Mouse (Mus musculus): ENCODE measurements around the gene H2afy. TPM values are rescaled to one million over a fixed set of nuclear protein-coding genes. Genes with fewer than 3 reads are reported as not detected.

H2afy gene
- polyA plus RNA-seq, 1 experiment from 2014 or later, result 150 TPM

GRCm38 (mm10) chr13:56134031-56134430 lies 2.1 kb downstream of the H2afy start:
- Histone ChIP-seq H3K9ac (ENCODE audit: low read length) (peak overlapping the region; percentile 98), H3K4me2 (replicated peaks; ENCODE audit: low read depth) (peak overlapping the region; percentile 93), H3K4me3 (ENCODE audit: low read depth, low read length) (peak overlapping the region; percentile 96), H3K27me3 (ENCODE audit: control insufficient read depth, insufficient read depth, low read length) (no peaks in the 10 kb centered on the region), H3K9me3 (ENCODE audit: control insufficient read depth, low read length) (no peaks in the 10 kb centered on the region), H3K27ac (replicated peaks) (no peak overlapping the region; the same call in 1 of the 2 replicates), H3K4me1 (replicated peaks; ENCODE audit: control insufficient read depth, insufficient read depth) (peaks cover 12% of the 10 kb centered on the region; the same call in 1 of the 2 replicates), H3K36me3 (ENCODE audit: control insufficient read depth, insufficient read depth, low read length) (no peaks in the 10 kb centered on the region)
- DNase-seq (ENCODE audit: low spot score), result no peak
- 36% methylated on average over 5 of the region's 5 CpGs for WGBS
- TF ChIP-seq CTCF (IDR thresholded peaks at IDR 0.05; ENCODE audit: low read depth), result no peak
- TF ChIP-seq EP300 (optimal IDR thresholded peaks at IDR 0.05), result no peak
- ATAC-seq (ENCODE audit: low FRiP score, low TSS enrichment), result no peak

GRCm38 (mm10) chr13:56132941-56133340 lies 3.2 kb downstream of the H2afy start:
- WGBS, result 65% methylated on average over 7 of the region's 7 CpGs
- no peak for ATAC-seq (ENCODE audit: low FRiP score, low TSS enrichment)

GRCm38 (mm10) chr13:56132326-56132936 lies 3.7 kb downstream of the H2afy start:
- DNase-seq (ENCODE audit: low spot score) (no peak), ATAC-seq (ENCODE audit: low FRiP score, low TSS enrichment) (no peak)
- no peak for TF ChIP-seq CTCF (IDR thresholded peaks at IDR 0.05; ENCODE audit: low read depth)
- Histone ChIP-seq H3K9me3 (ENCODE audit: control insufficient read depth, low read length) (no peaks in the 10 kb centered on the region), H3K9ac (ENCODE audit: low read length) (no peak overlapping the region), H3K27me3 (ENCODE audit: control insufficient read depth, insufficient read depth, low read length) (no peaks in the 10 kb centered on the region), H3K4me1 (replicated peaks; ENCODE audit: control insufficient read depth, insufficient read depth) (peaks cover 12% of the 10 kb centered on the region; the same call in 1 of the 2 replicates), H3K4me2 (replicated peaks; ENCODE audit: low read depth) (no peak overlapping the region), H3K4me3 (ENCODE audit: low read depth, low read length) (no peak overlapping the region), H3K27ac (replicated peaks) (no peak overlapping the region), H3K36me3 (ENCODE audit: control insufficient read depth, insufficient read depth, low read length) (peaks cover 3% of the 10 kb centered on the region; the same call in 1 of the 2 replicates)
- WGBS, result 58% methylated on average over 11 of the region's 11 CpGs

More at GRCm38 (mm10) chr13:56132941-56133340, 3.2 kb downstream of the H2afy start:
- peaks cover 12% of the 10 kb centered on the region; the same call in 1 of the 2 replicates for H3K4me1 ChIP-seq (replicated peaks; ENCODE audit: control insufficient read depth, insufficient read depth)
- no peaks in the 10 kb centered on the region for H3K36me3 ChIP-seq (ENCODE audit: control insufficient read depth, insufficient read depth, low read length)
- no peak for DNase-seq (ENCODE audit: low spot score)
- H3K27me3 ChIP-seq (ENCODE audit: control insufficient read depth, insufficient read depth, low read length), result no peaks in the 10 kb centered on the region
- no peak overlapping the region for H3K9ac ChIP-seq (ENCODE audit: low read length)
- no peak overlapping the region for H3K4me3 ChIP-seq (ENCODE audit: low read depth, low read length)
- no peak overlapping the region for H3K4me2 ChIP-seq (replicated peaks; ENCODE audit: low read depth)
- H3K9me3 ChIP-seq (ENCODE audit: control insufficient read depth, low read length), result no peaks in the 10 kb centered on the region
- H3K27ac ChIP-seq (replicated peaks), result no peak overlapping the region
- TF ChIP-seq CTCF (IDR thresholded peaks at IDR 0.05; ENCODE audit: low read depth) (no peak), EP300 (optimal IDR thresholded peaks at IDR 0.05) (no peak)

- no peak for DNase-seq (ENCODE audit: low spot score)
Measured at GRCm38 (mm10) chr13:56130544-56130943, 5.6 kb downstream of the H2afy start.

GRCm38 (mm10) chr13:56129578-56129977 lies 6.6 kb downstream of the H2afy start:
- no peak overlapping the region for H3K9ac ChIP-seq (ENCODE audit: low read length)
- DNase-seq (ENCODE audit: low spot score) (no peak), ATAC-seq (ENCODE audit: low FRiP score, low TSS enrichment) (no peak)
- H3K4me1 ChIP-seq (replicated peaks; ENCODE audit: control insufficient read depth, insufficient read depth), result peaks cover 9% of the 10 kb centered on the region; the same call in 1 of the 2 replicates
- H3K27ac ChIP-seq (replicated peaks), result no peak overlapping the region
- no peak overlapping the region for H3K4me3 ChIP-seq (ENCODE audit: low read depth, low read length)
- 96% methylated on average over 3 of the region's 3 CpGs for WGBS
- H3K27me3 ChIP-seq (ENCODE audit: control insufficient read depth, insufficient read depth, low read length), result no peaks in the 10 kb centered on the region
- TF ChIP-seq CTCF (IDR thresholded peaks at IDR 0.05; ENCODE audit: low read depth), result no peak
- TF ChIP-seq EP300 (optimal IDR thresholded peaks at IDR 0.05), result no peak
- no peak overlapping the region for H3K4me2 ChIP-seq (replicated peaks; ENCODE audit: low read depth)
- no peaks in the 10 kb centered on the region for H3K9me3 ChIP-seq (ENCODE audit: control insufficient read depth, low read length)
- peaks cover 18% of the 10 kb centered on the region for H3K36me3 ChIP-seq (ENCODE audit: control insufficient read depth, insufficient read depth, low read length)

More at GRCm38 (mm10) chr13:56130544-56130943, 5.6 kb downstream of the H2afy start:
- TF ChIP-seq CTCF (IDR thresholded peaks at IDR 0.05; ENCODE audit: low read depth), result no peak
- no peak for TF ChIP-seq EP300 (optimal IDR thresholded peaks at IDR 0.05)
- Histone ChIP-seq H3K4me2 (replicated peaks; ENCODE audit: low read depth) (no peak overlapping the region), H3K27me3 (ENCODE audit: control insufficient read depth, insufficient read depth, low read length) (no peaks in the 10 kb centered on the region), H3K36me3 (ENCODE audit: control insufficient read depth, insufficient read depth, low read length) (peaks cover 15% of the 10 kb centered on the region), H3K27ac (replicated peaks) (no peak overlapping the region), H3K4me1 (replicated peaks; ENCODE audit: control insufficient read depth, insufficient read depth) (peaks cover 9% of the 10 kb centered on the region; the same call in 1 of the 2 replicates), H3K9me3 (ENCODE audit: control insufficient read depth, low read length) (no peaks in the 10 kb centered on the region), H3K4me3 (ENCODE audit: low read depth, low read length) (no peak overlapping the region), H3K9ac (ENCODE audit: low read length) (no peak overlapping the region)
- 72% methylated on average over 8 of the region's 8 CpGs for WGBS
- ATAC-seq (ENCODE audit: low FRiP score, low TSS enrichment), result no peak

- peaks cover 9% of the 10 kb centered on the region; the same call in 1 of the 2 replicates for H3K4me1 ChIP-seq (replicated peaks; ENCODE audit: control insufficient read depth, insufficient read depth)
- H3K4me2 ChIP-seq (replicated peaks; ENCODE audit: low read depth), result no peak overlapping the region
- H3K4me3 ChIP-seq (ENCODE audit: low read depth, low read length), result no peak overlapping the region
- DNase-seq (ENCODE audit: low spot score), result no peak
- H3K27me3 ChIP-seq (ENCODE audit: control insufficient read depth, insufficient read depth, low read length), result no peaks in the 10 kb centered on the region
- no peak overlapping the region for H3K9ac ChIP-seq (ENCODE audit: low read length)
- 85% methylated on average over 4 of the region's 4 CpGs for WGBS
- ATAC-seq (ENCODE audit: low FRiP score, low TSS enrichment), result no peak
- TF ChIP-seq CTCF (IDR thresholded peaks at IDR 0.05; ENCODE audit: low read depth), result no peak
- TF ChIP-seq EP300 (optimal IDR thresholded peaks at IDR 0.05), result no peak
- H3K36me3 ChIP-seq (ENCODE audit: control insufficient read depth, insufficient read depth, low read length), result peaks cover 22% of the 10 kb centered on the region
- no peaks in the 10 kb centered on the region for H3K9me3 ChIP-seq (ENCODE audit: control insufficient read depth, low read length)
- no peak overlapping the region for H3K27ac ChIP-seq (replicated peaks)
Measured at GRCm38 (mm10) chr13:56129014-56129413, 7.1 kb downstream of the H2afy start.
